Mouse (Mus musculus): ENCODE results near the gene Hint1. TPM values are rescaled to one million over a fixed set of nuclear protein-coding genes. Genes with fewer than 3 reads are reported as not detected.
"Not testable (repeated sequence)": the region's sequence is repeated elsewhere in the genome, so short reads cannot be mapped to it uniquely, and the experiment has no call there.

The Hint1 gene
- 473 and 553 TPM in 2 replicates for total RNA-seq (2017)

DNA sequence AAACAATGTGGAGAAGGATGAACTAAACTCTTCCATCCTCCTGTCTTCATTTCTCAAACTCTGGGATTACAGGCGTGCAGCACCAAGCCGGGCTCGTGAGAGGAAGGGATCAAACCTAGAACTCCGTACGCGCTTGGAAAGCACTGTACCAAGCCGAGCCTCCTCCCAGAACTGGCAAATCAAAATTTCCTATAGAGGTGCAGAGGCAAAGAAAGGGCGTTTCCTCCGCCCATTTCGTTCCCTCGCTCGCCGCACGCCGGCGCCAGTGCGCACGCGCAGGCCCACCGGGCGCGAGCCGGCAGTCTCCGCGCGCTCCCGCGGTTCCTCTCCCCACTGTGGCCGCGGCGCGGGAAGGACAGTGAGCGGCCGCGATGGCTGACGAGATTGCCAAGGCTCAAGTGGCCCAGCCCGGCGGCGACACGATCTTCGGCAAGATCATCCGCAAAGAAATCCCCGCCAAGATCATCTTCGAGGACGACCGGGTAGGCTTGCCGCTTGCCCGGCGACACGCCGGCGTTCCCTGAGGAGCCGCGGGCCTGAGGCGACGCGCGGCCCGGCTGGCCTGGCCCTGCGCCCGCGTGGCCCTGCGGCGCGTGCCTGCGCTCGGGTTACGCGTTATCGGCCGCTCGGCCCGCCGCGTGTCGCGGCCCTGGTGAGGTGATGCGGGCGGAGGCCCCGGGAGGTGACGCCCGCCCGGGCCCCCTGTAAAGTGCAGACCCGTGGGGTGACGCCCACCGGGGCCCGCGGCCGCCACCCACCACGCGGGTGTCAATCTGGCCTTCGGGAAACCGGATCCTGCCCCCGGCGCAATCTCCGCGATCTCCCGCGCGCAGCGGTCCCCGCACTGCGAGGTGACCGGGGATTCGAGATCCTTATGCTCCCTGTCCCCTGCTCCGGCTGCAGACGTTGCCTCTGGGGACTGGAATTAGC, at the start of gene Hint1:
Hint1 (plus strand) TSS at position 265 of the 930 bp plus-strand sequence.
- ATAC-seq (replicated peaks; ENCODE audit: low read depth, poor library complexity, severe bottlenecking) = peak; percentile 60

- no peak for ATAC-seq (replicated peaks; ENCODE audit: low read depth, poor library complexity, severe bottlenecking)
Observed at GRCm38 (mm10) chr11:54817449-54817848, 48.7 kb upstream of the Hint1 start.

GRCm38 (mm10) chr11:54819489-54819888, 46.7 kb upstream of the Hint1 start:
- ATAC-seq (replicated peaks; ENCODE audit: low read depth, poor library complexity, severe bottlenecking) = no peak

DNA sequence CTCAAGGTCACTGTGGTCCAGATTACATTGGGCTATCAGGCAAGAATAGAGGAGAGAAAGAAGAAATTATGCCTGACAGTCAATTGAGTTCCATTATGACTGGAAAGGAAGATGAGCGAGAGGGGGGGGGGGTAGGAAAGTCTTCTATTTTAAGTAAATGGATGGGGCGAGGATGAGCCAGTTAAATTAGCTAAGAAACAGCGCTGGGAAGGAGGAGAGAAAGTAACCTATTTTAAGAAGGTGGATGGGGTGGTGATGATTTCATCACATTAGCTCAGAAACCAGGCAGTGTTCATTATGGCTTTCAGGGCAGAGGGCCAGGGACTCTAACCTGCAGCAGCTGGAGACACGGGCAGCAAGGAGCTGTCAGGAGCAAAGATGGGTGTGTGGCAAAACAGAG, 42.7 kb upstream of the Hint1 start:
- ATAC-seq (replicated peaks; ENCODE audit: low read depth, poor library complexity, severe bottlenecking) = no peak

GRCm38 (mm10) chr11:54825774-54826173, 40.4 kb upstream of the Hint1 start:
- no peak for ATAC-seq (replicated peaks; ENCODE audit: low read depth, poor library complexity, severe bottlenecking)

- no peak for ATAC-seq (replicated peaks; ENCODE audit: low read depth, poor library complexity, severe bottlenecking)
Observed at GRCm38 (mm10) chr11:54826819-54827218, 39.4 kb upstream of the Hint1 start.

DNA sequence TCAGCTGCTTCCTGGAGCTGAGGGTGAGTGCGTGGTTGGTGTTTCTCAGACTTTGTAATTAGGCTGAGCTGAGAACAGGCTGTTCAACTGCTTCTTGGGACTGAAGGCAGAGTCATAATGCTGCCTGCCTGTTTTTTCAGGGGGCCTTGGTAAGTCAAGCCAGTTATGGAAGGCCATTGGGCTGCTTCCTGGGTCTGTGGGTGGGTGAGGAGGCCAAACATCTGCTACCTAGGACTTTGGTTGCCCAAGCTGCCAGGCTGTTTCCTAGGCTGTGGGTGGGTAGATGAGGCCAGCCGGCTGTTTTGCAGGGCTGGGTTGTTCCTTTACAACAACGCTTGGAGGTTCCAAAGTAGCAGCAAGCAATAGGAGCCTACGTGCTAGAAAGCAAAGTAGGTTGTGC, 32.4 kb upstream of the Hint1 start:
- ATAC-seq (replicated peaks; ENCODE audit: low read depth, poor library complexity, severe bottlenecking) = no peak

DNA sequence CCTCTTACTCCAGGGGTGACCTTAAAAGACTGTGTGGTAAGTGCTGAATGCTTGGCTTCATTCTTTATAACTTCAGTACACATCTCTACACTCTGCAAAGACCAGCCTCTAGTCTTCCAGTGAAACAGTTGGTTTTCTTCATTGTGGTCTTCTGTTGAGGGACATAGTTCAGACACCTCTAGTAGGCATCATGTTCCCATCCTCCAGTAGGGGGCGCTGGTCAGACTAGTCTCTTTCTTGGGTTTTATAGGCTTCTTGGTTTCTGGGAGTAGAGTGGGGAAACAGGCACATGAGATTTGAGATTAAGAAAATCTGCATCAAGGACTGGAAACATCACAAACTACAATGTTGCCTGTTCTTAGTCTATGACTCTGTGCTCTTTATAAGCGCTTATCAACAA, 31.6 kb upstream of the Hint1 start:
- 0 out of 2 replicates have a peak, but pooled peaks have one; percentile 3 for ATAC-seq (replicated peaks; ENCODE audit: low read depth, poor library complexity, severe bottlenecking)

DNA sequence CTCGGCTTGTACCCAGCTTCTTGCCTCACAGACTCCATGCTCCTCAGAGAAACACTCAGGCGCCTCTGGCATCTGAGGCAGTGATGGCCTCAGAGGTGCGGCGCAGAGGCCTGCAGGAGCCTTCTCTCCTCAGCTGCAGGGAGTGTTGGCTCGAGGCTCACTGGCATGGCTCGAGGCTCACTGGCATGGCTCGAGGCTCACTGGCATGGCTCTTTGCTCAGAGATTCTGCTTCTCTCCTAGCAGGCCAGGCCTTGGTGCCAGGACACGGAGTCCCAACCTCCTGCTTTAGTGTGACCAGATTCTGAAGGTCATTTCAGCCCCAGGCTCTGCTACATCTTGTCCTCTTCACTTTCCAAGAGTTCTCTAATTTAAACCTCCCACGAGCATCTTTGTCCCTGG, 30.1 kb upstream of the Hint1 start:
- no peak for ATAC-seq (replicated peaks; ENCODE audit: low read depth, poor library complexity, severe bottlenecking)

- no peak for ATAC-seq (replicated peaks; ENCODE audit: low read depth, poor library complexity, severe bottlenecking)
Observed at GRCm38 (mm10) chr11:54839696-54840095, 26.5 kb upstream of the Hint1 start.

DNA sequence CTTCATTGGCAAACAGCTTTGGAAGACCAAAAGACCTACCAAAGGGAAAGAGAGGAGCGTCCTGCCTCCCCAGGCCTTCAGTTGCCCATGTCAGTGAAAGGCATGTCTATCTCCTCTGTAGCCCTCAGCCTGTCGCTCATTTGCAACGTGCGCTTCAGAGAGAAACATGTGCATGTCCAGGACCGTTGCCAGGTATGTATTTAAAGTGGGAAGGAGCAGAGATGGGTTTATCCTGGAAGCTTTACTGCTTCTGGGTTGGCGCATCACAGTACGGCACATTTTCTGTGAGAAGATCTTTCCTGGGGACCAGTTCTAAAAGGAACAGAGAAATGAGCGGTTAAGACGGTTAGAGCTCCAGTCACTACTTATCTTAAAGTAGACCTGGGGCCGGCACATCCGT, 25.3 kb upstream of the Hint1 start:
- ATAC-seq (replicated peaks; ENCODE audit: low read depth, poor library complexity, severe bottlenecking) = no peak

- ATAC-seq (replicated peaks; ENCODE audit: low read depth, poor library complexity, severe bottlenecking) = peak; percentile 62
Observed at GRCm38 (mm10) chr11:54844424-54844823, 21.8 kb upstream of the Hint1 start.

DNA sequence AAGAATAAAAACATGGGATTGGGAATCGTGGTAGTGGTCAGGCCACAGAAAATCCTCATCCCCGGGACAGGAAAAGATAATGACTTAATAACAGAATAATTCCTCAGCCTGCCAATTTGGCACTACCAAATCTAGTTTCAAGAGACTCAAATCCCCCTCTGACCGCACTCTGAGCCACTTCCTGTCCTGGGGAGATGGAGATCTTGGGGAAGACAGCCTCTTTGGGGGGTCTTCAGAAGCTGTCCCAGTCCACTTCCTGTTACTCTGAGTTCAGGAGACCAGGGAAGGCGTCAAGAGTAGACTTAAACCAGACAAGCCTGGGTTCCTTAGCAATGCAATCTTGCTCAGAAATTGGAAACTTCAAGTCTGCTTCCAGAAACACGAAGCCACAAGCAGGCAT, 21.2 kb upstream of the Hint1 start:
- 0 out of 2 replicates have a peak, but pooled peaks have one; percentile 16 for ATAC-seq (replicated peaks; ENCODE audit: low read depth, poor library complexity, severe bottlenecking)

GRCm38 (mm10) chr11:54845470-54846442, 20.4 kb upstream of the Hint1 start:
- ATAC-seq (replicated peaks; ENCODE audit: low read depth, poor library complexity, severe bottlenecking) = no peak

GRCm38 (mm10) chr11:54849961-54850758, 16.0 kb upstream of the Hint1 start:
- peak; percentile 63 for ATAC-seq (replicated peaks; ENCODE audit: low read depth, poor library complexity, severe bottlenecking)

DNA sequence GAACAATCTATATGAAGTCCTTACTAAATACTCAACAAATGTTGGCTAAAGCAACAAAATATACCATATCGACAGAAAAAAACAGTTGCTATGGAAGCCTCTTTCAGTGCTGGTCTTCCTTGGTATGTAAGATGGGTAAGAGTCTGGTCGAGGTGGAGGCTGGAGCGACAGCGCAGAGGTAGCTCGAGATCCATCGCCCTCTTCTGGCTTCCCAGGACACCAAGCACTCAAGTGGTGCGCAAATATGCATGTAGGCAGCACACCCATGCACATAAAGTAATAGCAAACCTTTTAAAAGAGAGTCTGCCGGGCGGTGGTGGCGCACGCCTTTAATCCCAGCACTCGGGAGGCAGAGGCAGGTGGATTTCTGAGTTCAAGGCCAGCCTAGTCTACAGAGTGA, 14.5 kb upstream of the Hint1 start:
- ATAC-seq (replicated peaks; ENCODE audit: low read depth, poor library complexity, severe bottlenecking) = no peak

DNA sequence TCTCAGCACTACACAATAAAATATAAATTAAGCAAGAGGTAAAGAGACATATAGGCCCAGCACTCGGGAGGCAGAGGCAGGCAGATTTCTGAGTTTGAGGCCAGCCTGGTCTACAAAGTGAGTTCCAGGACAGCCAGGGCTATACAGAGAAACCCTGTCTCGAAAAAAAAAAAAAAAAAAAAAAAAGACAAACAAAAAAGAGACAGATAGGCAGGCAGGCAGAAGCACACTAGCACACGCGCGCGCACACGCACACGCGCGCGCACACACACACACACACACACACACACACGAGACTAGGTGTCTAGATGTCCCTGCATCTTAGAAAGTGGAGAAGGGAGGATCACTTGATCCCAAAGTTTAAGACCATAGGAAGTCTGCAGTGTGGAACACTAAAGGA, 7.3 kb upstream of the Hint1 start:
- not testable (repeated sequence) for ATAC-seq (replicated peaks; ENCODE audit: low read depth, poor library complexity, severe bottlenecking)

DNA sequence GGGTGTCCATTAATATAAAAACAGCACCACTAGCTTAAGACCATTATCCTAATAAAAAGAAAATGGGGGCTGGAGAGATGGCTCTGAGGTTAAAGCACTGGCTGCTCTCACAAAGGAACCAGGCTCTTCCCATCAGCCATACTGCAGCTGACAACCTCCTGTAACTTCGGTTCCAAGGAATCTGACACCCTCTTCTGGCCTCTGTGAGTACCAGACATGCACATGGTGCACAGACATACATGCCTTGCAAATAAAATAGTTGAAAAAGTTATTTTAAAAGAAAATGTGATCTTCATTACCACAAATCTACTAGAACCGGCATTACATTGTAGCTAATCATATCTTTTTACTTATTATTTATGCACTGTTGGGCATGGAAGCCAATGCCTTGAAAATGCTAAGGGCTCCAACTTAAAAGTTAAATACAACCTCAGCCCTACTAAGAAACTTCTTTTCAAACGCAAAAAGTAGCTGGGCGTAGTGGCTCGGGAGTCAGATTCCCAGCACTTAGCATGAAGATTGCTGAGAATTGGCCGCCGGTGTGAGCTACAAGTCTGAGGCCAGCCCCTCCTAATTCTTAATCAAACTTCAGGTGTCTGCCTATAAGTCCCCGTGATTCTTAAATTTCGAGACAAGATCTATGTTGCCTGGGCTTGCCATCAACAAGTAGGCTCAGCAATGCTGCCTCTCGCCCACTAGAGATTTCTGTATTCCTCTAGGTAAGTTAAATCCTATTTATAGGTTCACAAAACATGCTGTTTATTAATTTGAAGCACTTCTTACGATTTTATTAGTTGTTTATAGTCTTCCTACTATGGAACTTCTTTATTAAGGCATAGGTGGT, 6.6 kb upstream of the Hint1 start:
- no peak for ATAC-seq (replicated peaks; ENCODE audit: low read depth, poor library complexity, severe bottlenecking)

Data from common myeloid progenitor, adult 5-6 weeks (primary cell).